Mouse (Mus musculus) stomach, postnatal 0 days (tissue): Measurements from ENCODE around the gene Gm10322. TPM values are rescaled to one million over a fixed set of nuclear protein-coding genes. Genes with fewer than 3 reads are reported as not detected.

ENCODE experiments used
- ATAC-seq: fragments of 200-750 bp; cut with Nextera tagmentation; 2 replicates; pipeline ENCODE4 v1.8.0; 2017; ENCODE audit not compliant: low FRiP score, low TSS enrichment
- DNase-seq: peaks from one replicate; pipeline ENCODE4 v3.0.0-alpha.2; 2016; ENCODE audit warnings: low spot score
- H3K27ac ChIP-seq: fragments of 300-500 bp; sonication (generic); replicated peaks from 2 replicates; pipeline ENCODE4 v1.5.1; 2014; ENCODE audit warnings: mild to moderate bottlenecking, control low read depth
- H3K27me3 ChIP-seq: fragments of 300-500 bp; sonication (generic); 2 replicates; pipeline ENCODE4 v1.6.1; 2014; ENCODE audit warnings: low read length; ENCODE audit not compliant: control insufficient read depth, insufficient read depth
- H3K36me3 ChIP-seq: fragments of 300-500 bp; sonication (generic); 2 replicates; pipeline ENCODE4 v1.6.1; 2014; ENCODE audit warnings: low read length, mixed read lengths; ENCODE audit not compliant: control insufficient read depth, insufficient read depth
- H3K4me1 ChIP-seq: fragments of 300-500 bp; sonication (generic); replicated peaks from 2 replicates; pipeline ENCODE4 v1.6.1; 2014; ENCODE audit warnings: antibody characterized with exemption; ENCODE audit not compliant: control insufficient read depth, insufficient read depth
- H3K4me2 ChIP-seq: fragments of 300-500 bp; sonication (generic); replicated peaks from 2 replicates; pipeline ENCODE4 v1.6.1; 2014; ENCODE audit warnings: low read depth, mild to moderate bottlenecking, control low read depth, moderate library complexity
- H3K4me3 ChIP-seq: fragments of 300-500 bp; sonication (generic); 2 replicates; pipeline ENCODE4 v1.5.1; 2014; ENCODE audit warnings: low read depth, low read length, control low read depth
- H3K9ac ChIP-seq: fragments of 300-500 bp; sonication (generic); 2 replicates; pipeline ENCODE4 v1.6.1; 2014; ENCODE audit warnings: mild to moderate bottlenecking, low read length, control low read depth, mixed read lengths
- H3K9me3 ChIP-seq: fragments of 300-500 bp; sonication (generic); 2 replicates; pipeline ENCODE4 v1.6.1; 2016; ENCODE audit warnings: low read length; ENCODE audit not compliant: control insufficient read depth
- CTCF ChIP-seq: IDR thresholded peaks from 2 replicates; pipeline ENCODE4 v1.5.1; 2016; ENCODE audit warnings: antibody characterized with exemption, low read depth, mild to moderate bottlenecking, moderate library complexity
- EP300 ChIP-seq: optimal IDR thresholded peaks from 2 replicates; pipeline ENCODE3; 2016; ENCODE audit warnings: antibody characterized with exemption
- WGBS: fragments of 180-500 bp; shearing (Covaris S2); extraction: QIAGEN DNeasy Blood & Tissue Kit; methylation state at CpG from one replicate; pipeline ENCODE4 v1.1.7; 2014; 5-methylcytosine and 5-hydroxymethylcytosine counted together
- polyA plus RNA-seq: library from polyadenylated mRNA; unstranded; fragments of >200 nt; fragmentation: Nextera tagmentation; extraction: Ambion mirVana; gene quantifications from 2 replicates; pipeline ENCODE4 v1.2.1, GENCODE M21; 2015

Gm10322 gene
- polyA plus RNA-seq, 1 experiment from 2014 or later, result not detected

- no peak overlapping the region for H3K9ac ChIP-seq
- H3K4me1 ChIP-seq, result no peaks in the 10 kb centered on the region
- no peak overlapping the region for H3K4me2 ChIP-seq
- H3K4me3 ChIP-seq, result no peak overlapping the region
- no peaks in the 10 kb centered on the region for H3K9me3 ChIP-seq
- no peak overlapping the region for H3K27ac ChIP-seq
- DNase-seq (peak; percentile 47), ATAC-seq (peak; percentile 64)
- WGBS, result 57% methylated on average over 5 of the region's 5 CpGs
- H3K27me3 ChIP-seq, result no peaks in the 10 kb centered on the region
- TF ChIP-seq EP300 (no peak), CTCF (no peak)
- H3K36me3 ChIP-seq, result no peaks in the 10 kb centered on the region
These were observed 12.0 kb upstream of the Gm10322 start for GRCm38 (mm10) chr10:59603843-59604242.

- Histone ChIP-seq H3K4me3 (no peak overlapping the region), H3K9me3 (no peaks in the 10 kb centered on the region), H3K9ac (no peak overlapping the region), H3K27ac (no peak overlapping the region), H3K36me3 (no peaks in the 10 kb centered on the region), H3K4me1 (no peaks in the 10 kb centered on the region), H3K27me3 (no peaks in the 10 kb centered on the region), H3K4me2 (no peak overlapping the region)
- TF ChIP-seq CTCF (no peak), EP300 (no peak)
- DNase-seq (no peak), ATAC-seq (peak; percentile 38; the same call in 1 of the 2 replicates)
- WGBS, result 50% methylated on average over 11 of the region's 11 CpGs
These were observed 10.9 kb upstream of the Gm10322 start for GRCm38 (mm10) chr10:59604879-59605464.

DNA sequence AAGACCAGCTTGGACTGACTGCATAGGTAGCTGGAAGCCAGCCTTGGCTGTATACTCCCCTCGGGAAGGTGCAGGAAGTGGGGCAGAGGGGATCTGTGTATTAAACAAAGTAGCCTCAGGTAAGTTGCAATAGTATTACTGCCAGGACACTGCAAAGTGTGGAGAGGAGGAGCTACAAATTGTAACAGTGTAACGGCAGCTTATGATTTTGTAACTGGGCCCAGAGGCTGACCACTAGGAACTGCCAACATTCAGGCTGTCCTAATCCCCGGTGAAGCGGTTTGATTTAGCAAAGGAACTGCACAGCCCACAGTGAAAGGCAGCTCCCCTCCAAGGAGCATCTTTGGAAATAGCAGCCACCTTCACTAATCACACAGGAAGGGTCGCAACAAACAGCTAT, 2.6 kb upstream of the Gm10322 start:
- no peaks in the 10 kb centered on the region for H3K9me3 ChIP-seq
- no peaks in the 10 kb centered on the region for H3K36me3 ChIP-seq
- no peaks in the 10 kb centered on the region for H3K27me3 ChIP-seq
- no peak for DNase-seq
- WGBS, result 45% methylated on average over 5 of the region's 5 CpGs
- 0 out of 2 replicates have a peak overlapping the region, but pooled peaks have one; percentile 9 for H3K27ac ChIP-seq
- no peak for ATAC-seq
- no peak overlapping the region for H3K4me2 ChIP-seq
- H3K4me1 ChIP-seq, result no peaks in the 10 kb centered on the region; the same call in 1 of the 2 replicates
- TF ChIP-seq EP300 (no peak), CTCF (no peak)
- no peak overlapping the region for H3K9ac ChIP-seq
- H3K4me3 ChIP-seq, result no peak overlapping the region

- DNase-seq (no peak), ATAC-seq (no peak)
- H3K4me1 ChIP-seq, result no peaks in the 10 kb centered on the region; the same call in 1 of the 2 replicates
- no peak for TF ChIP-seq EP300
- no peak for TF ChIP-seq CTCF
- H3K9ac ChIP-seq, result no peak overlapping the region
- no peaks in the 10 kb centered on the region for H3K36me3 ChIP-seq
- H3K4me2 ChIP-seq, result peak overlapping the region; percentile 14; the same call in 1 of the 2 replicates
- H3K27me3 ChIP-seq, result no peaks in the 10 kb centered on the region
- no peak overlapping the region for H3K27ac ChIP-seq
- WGBS, result 87% methylated on average over 5 of the region's 5 CpGs
- H3K9me3 ChIP-seq, result no peaks in the 10 kb centered on the region
- no peak overlapping the region for H3K4me3 ChIP-seq
These were observed 1.7 kb upstream of the Gm10322 start for GRCm38 (mm10) chr10:59614141-59614540.

- peak overlapping the region; percentile 97 for H3K9ac ChIP-seq
- peak overlapping the region; percentile 95; the same call in 1 of the 2 replicates for H3K27ac ChIP-seq
- no peaks in the 10 kb centered on the region for H3K27me3 ChIP-seq
- ATAC-seq (no peak), DNase-seq (no peak)
- peak overlapping the region; percentile 81 for H3K4me2 ChIP-seq
- no peaks in the 10 kb centered on the region for H3K9me3 ChIP-seq
- 18% methylated on average over 5 of the region's 5 CpGs for WGBS
- no peaks in the 10 kb centered on the region for H3K36me3 ChIP-seq
- TF ChIP-seq CTCF (no peak), EP300 (no peak)
- H3K4me3 ChIP-seq, result peak overlapping the region; percentile 96
- H3K4me1 ChIP-seq, result no peaks in the 10 kb centered on the region; the same call in 1 of the 2 replicates
These were observed 452 bp upstream of the Gm10322 start for GRCm38 (mm10) chr10:59615411-59615810.

GRCm38 (mm10) chr10:59616522-59616921, 659 bp downstream of the Gm10322 start, which contains the start of gene Mcu:
Gene Mcu, minus strand, starts transcription at chr10:59616692.
- Histone ChIP-seq H3K9ac (peak within 1 kb of the TSS; percentile 97), H3K4me3 (peak within 1 kb of the TSS; percentile 96), H3K9me3 (no peaks in the 10 kb centered on the region), H3K4me2 (peak within 1 kb of the TSS; percentile 81), H3K27ac (peak within 1 kb of the TSS; percentile 95), H3K36me3 (no peaks in the 10 kb centered on the region), H3K27me3 (no peaks in the 10 kb centered on the region), H3K4me1 (no peaks in the 10 kb centered on the region; the same call in 1 of the 2 replicates)
- no peak for TF ChIP-seq CTCF
- TF ChIP-seq EP300, result no peak
- DNase-seq, result peak; percentile 97
- WGBS, result under 1% methylated on average over 35 of the region's 36 CpGs
- ATAC-seq, result peak; percentile 97
